Mouse (Mus musculus) spleen, adult 2 months (tissue): ENCODE results near the gene Gpr141.

ENCODE experiments used
- CTCF ChIP-seq: fragments of 200-500 bp; IDR thresholded peaks from 2 replicates; pipeline ENCODE4 v1.5.1; 2011; ENCODE audit warnings: mild to moderate bottlenecking, inconsistent platforms; ENCODE audit not compliant: insufficient read depth, insufficient read length, insufficient replicate concordance; ENCODE audit errors: extremely low read depth
- POLR2A ChIP-seq: fragments of 200-500 bp; IDR thresholded peaks from 2 replicates; pipeline ENCODE4 v1.6.1; 2011; ENCODE audit warnings: low read depth, low read length, inconsistent platforms

DNA sequence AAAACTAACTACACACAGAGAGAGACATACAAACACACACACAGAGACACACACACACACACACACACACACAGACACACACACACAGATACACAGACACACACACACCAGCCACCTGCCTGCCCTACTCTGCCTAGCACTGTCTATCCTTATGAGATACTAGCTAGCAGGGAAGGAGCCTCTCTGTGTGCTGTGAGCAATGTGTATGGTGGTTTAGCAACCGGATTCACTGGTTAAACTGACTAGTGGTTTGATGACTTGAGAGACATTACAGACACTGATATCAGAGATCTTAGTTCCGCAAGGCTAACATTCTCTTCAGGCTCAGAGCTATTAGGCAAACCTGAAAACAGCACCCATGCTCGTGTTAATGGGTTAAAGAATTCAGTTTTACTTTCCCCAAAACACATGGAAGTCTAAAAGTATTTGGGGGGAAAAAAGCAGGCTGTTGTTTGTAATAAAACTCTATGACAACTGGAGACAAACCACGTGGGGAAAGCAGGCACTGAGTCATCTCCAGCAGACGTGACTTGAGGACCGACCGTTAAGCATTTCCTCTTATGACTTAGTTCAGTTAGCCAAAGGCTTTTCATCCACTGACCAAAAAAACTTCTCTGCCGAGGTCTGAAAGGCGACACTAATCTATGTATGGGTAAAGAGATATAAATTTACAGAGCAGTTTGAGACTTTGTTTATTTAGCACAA, 30.7 kb upstream of the Gpr141 start:
- TF ChIP-seq CTCF (no peak), POLR2A (no peak)
